Mouse (Mus musculus): ENCODE measurements at regions not wholly inside any gene's neighbourhood (a gene's known extent, or its start where the extent isn't known, plus 50 kb on each side); places are given as distances from the start of the nearest gene placed in this dataset.

GRCm38 (mm10) chr1:16824057-16824456 lies 730.9 kb upstream of the 4930444P10Rik start:
- TF ChIP-seq POLR2A (IDR thresholded peaks at IDR 0.05; ENCODE audit: borderline replicate concordance, extremely low read depth, insufficient read depth, insufficient read length, poor library complexity, severe bottlenecking) (no peak), CTCF (IDR thresholded peaks at IDR 0.05; ENCODE audit: borderline replicate concordance, extremely low read depth, insufficient read depth, insufficient read length) (no peak)
